Mouse (Mus musculus): Measurements from ENCODE around the gene Galns. TPM values are rescaled to one million over a fixed set of nuclear protein-coding genes. Genes with fewer than 3 reads are reported as not detected.

The Galns gene
- polyA plus RNA-seq, 1 experiment from 2014 or later = 17.1 TPM

DNA sequence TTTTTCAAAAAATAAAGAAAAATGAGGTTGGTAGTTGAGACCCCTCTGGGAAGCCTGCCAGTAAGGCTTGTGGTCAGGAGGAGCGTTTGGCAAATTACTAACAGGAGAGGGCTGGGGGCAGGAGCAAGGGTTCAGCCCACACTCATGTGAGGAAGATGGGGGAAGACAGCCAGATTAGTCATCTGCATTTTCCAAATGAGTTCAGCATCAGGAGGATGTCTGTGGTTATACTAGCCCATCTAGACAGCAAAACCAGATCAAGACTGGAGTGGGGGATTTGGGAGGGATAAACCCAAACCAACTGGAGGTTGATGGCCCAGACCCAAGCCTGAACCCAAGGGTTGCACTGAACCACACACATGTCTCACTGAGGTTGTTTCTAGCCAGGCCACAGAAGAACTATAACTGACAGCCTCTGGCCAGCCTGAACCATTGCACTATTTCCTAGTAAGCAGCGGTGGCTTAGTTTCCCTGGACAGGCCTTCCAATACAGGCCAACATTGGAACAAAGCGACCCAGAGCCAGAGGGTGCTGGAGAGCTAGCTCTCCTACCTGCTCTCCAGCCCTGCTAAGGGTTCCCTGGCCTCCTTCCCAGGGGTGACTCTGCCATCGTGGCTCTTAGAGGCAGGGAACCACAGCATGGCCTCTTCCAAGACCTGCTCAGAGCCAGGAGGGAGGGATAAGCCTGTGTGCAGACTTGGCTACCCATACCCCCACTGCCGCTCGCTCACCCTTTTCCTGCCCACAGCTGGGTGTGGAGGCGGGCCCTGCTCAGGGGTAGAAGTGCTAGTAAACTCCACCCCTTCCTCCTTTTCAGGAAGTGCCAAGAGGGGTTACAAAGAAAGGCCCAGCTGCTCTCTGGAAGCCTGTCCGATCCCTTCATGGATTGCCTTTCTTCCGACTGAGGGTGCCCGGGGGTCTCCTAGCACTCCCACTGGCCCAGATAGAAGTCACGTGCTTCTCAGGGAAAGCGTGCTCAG lies 54.9 kb downstream of the Galns start:
- WGBS = 63% methylated on average over 12 of the region's 12 CpGs
- H3K27ac ChIP-seq = peak overlapping the region; percentile 73
- peak; percentile 44 for ATAC-seq
- peak overlapping the region; percentile 17 for H3K4me2 ChIP-seq (replicated peaks)
- no peak overlapping the region for H3K4me3 ChIP-seq (replicated peaks)
- H3K36me3 ChIP-seq = no peaks in the 10 kb centered on the region
- H3K4me1 ChIP-seq (replicated peaks) = peaks cover 24% of the 10 kb centered on the region; the same call in 1 of the 2 replicates
- H3K27me3 ChIP-seq (replicated peaks) = no peaks in the 10 kb centered on the region
- 0 out of 2 replicates have a peak overlapping the region, but pooled peaks have one; percentile 1 for H3K9ac ChIP-seq
- H3K9me3 ChIP-seq = no peaks in the 10 kb centered on the region

DNA sequence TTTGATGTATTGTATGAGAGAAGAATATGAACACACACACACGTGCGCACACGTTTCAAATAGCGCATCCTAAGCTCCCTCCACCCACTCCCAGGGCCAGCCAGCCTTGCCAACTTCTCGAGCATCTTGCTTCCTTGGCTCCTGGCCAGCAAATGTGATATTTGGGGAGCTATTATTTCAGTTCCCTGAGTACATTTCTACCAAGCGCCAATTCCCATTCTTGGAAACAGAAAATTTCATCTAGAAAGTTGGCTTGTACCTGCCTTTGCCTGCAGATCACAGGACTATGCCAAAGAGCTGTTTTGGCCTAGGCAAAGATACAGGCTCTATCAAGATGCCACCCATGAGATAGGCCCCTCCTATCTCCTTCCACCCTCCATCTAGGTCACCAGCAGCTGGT lies 56.5 kb downstream of the Galns start:
- Histone ChIP-seq H3K4me1 (replicated peaks) (peaks cover 30% of the 10 kb centered on the region), H3K4me2 (replicated peaks) (no peak overlapping the region), H3K4me3 (replicated peaks) (no peak overlapping the region), H3K9me3 (no peaks in the 10 kb centered on the region), H3K27ac (no peak overlapping the region), H3K9ac (no peak overlapping the region), H3K36me3 (no peaks in the 10 kb centered on the region), H3K27me3 (replicated peaks) (no peaks in the 10 kb centered on the region)
- ATAC-seq = no peak
- WGBS = 69% methylated on average over 6 of the region's 6 CpGs

DNA sequence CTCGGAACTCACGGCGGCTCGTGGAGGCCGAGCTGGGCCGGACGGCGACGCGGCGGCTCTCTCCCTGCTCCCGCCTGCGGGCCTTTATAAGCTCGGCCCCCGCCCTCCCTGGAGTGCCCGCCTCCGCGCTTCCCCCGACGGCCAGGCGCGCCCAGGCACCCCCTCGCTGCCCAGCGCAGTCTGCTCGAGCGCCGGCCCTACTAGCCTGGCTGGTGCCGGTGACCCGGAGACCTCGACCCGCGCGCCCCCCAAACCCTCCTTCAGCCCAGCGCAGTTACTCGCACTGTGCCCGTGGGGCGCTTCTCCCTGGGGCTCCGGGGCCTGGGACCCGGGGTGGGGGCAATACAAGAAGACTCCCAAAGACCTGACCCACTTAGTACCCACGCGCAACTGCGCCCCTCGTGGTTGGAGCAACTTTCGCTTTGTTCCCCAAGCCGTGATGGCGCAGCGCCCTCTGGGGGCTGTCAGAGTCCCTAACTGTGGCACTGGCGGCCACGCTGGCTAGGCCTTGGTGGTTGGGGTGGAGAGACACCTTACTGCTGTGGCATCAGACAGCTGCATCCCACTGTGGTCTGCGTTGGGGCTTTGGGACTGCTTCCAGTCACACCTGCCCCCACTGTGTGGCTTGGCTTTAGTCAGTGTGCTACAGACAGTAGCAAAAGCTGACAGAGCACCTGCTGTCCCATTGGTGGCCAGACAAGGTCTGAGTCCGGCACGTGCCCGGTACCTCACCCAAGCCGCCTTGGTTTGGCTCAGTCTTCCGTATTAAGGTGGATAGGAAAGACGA lies 59.8 kb downstream of the Galns start, which contains the start of gene Piezo1:
Piezo1 (minus strand) TSS at position 65 of the 787 bp plus-strand sequence.
- no peaks in the 10 kb centered on the region for H3K27me3 ChIP-seq (replicated peaks)
- no peaks in the 10 kb centered on the region for H3K9me3 ChIP-seq
- H3K9ac ChIP-seq = peak within 1 kb of the TSS; percentile 85
- H3K4me3 ChIP-seq (replicated peaks) = peak within 1 kb of the TSS; percentile 87
- no peaks in the 10 kb centered on the region for H3K36me3 ChIP-seq
- WGBS = 12% methylated on average over 44 of the region's 56 CpGs
- peak within 1 kb of the TSS; percentile 90 for H3K27ac ChIP-seq
- H3K4me2 ChIP-seq (replicated peaks) = peak within 1 kb of the TSS; percentile 92
- ATAC-seq = peak; percentile 89
- peaks cover 48% of the 10 kb centered on the region for H3K4me1 ChIP-seq (replicated peaks)

DNA sequence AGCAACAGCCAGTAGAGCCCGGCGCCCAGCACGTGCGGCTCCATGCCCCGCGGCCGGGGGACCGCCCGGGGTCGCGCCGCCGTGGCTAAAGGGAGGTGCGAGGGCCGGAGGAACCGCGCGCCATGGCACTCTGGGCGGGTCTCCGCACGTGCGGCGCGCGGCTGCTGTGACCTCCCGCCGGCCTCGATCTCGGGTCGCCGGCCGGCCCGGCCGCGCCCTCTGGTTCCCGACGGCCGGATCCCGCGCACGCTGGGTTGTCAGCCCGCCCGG lies 60.3 kb downstream of the Galns start:
- H3K27ac ChIP-seq = peak overlapping the region; percentile 90
- peak overlapping the region; percentile 87 for H3K4me3 ChIP-seq (replicated peaks)
- ATAC-seq = peak; percentile 55
- H3K27me3 ChIP-seq (replicated peaks) = no peaks in the 10 kb centered on the region
- peaks cover 48% of the 10 kb centered on the region for H3K4me1 ChIP-seq (replicated peaks)
- H3K4me2 ChIP-seq (replicated peaks) = peak overlapping the region; percentile 92
- H3K9me3 ChIP-seq = no peaks in the 10 kb centered on the region
- peak overlapping the region; percentile 85 for H3K9ac ChIP-seq
- WGBS = 0% methylated on average over 43 of the region's 43 CpGs
- H3K36me3 ChIP-seq = no peaks in the 10 kb centered on the region

DNA sequence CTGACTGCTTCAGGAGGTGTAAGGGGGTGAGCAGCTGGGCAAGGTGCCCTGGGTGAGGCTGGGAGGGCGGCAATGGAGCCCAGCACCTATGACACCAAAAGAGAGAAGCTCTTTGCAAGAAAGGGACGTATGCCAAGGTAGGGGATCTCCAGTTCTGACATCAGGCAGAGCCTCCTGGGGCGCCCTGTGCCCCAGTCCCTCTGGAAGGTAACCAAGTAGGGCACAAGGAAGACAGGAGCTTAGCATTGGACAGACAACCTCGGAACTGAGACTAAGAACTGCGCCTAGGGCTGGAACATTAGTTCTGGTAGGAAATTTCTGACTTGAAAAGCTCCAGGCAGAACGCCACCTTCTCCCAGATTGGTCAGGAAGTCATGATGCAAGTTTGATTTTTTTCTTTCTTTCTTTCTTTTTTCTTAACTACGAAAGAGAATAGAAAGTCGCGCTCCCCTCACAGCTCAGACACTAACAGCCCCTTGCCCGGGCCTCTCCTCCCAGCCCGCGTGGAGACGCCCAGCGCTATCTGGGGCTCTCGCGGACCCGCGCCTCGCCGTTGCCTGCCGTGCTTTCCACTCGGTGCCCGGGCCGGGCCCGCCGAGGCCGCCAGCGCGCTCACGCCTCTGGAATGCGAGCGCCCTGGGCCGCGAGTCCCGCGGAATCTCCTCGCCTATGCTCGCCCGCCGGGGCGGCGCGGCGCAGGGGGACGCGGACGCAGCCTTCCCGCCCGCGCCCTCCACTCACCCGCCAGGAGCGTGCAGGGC lies 60.8 kb downstream of the Galns start:
- Histone ChIP-seq H3K4me2 (replicated peaks) (peak overlapping the region; percentile 92), H3K9me3 (no peaks in the 10 kb centered on the region), H3K27me3 (replicated peaks) (no peaks in the 10 kb centered on the region), H3K4me3 (replicated peaks) (peak overlapping the region; percentile 87), H3K27ac (peak overlapping the region; percentile 90), H3K4me1 (replicated peaks) (peaks cover 48% of the 10 kb centered on the region), H3K9ac (peak overlapping the region; percentile 85), H3K36me3 (no peaks in the 10 kb centered on the region)
- 3% methylated on average over 50 of the region's 52 CpGs for WGBS
- ATAC-seq = peak; percentile 57

DNA sequence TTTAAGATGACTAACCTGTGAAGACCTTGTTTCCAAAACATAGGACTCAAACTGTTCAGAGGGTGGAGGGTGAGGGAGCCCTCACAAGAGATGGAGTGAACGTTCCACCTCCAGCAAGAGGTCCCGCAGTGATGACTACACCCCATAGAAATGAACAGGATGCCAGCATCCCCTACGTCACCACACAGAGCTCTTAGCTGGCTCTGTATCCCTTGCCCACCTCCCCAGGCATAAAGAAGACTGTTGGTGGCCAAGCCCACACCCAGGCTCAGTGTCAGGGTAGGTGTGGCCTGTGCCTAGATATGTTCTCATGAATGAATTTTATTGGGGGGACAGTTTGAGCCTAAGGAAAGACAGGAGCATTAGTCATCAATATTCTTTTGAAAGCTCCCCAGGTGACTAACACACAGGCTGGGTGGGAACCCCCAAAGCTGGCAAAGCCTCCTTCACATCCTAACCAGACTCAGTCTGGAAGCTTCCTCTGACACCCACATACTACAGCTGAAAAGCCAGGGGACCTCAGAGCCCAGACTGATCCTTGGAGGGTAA lies 62.3 kb downstream of the Galns start:
- Histone ChIP-seq H3K27ac (peak overlapping the region; percentile 49; the same call in 1 of the 2 replicates), H3K9ac (no peak overlapping the region; the same call in 1 of the 2 replicates), H3K36me3 (no peaks in the 10 kb centered on the region), H3K4me2 (replicated peaks) (peak overlapping the region; percentile 92), H3K4me3 (replicated peaks) (peak overlapping the region; percentile 87; the same call in 1 of the 2 replicates), H3K27me3 (replicated peaks) (no peaks in the 10 kb centered on the region), H3K9me3 (no peaks in the 10 kb centered on the region), H3K4me1 (replicated peaks) (peaks cover 50% of the 10 kb centered on the region)
- no peak for ATAC-seq
- 79% methylated on average over 3 of the region's 3 CpGs for WGBS

DNA sequence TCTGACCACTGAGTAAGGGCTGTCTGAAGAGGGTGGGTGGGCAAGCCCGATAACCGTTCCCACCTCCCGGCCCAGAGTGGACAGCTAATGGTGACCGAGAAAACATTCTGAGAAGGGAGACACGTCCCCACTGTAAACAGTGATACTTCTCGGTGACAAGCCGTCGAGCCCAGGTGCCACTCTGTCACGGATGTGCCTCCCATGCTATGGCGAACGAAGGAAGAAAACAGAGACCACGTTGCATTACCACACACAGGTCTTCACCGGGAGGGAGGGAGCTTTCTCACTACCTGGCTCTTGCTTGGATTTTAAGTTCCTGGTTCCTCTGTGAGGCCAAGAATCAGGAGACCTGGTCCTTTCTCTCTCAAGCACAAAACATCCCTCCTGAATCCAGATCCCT lies 62.9 kb downstream of the Galns start:
- no peak overlapping the region for H3K9ac ChIP-seq

DNA sequence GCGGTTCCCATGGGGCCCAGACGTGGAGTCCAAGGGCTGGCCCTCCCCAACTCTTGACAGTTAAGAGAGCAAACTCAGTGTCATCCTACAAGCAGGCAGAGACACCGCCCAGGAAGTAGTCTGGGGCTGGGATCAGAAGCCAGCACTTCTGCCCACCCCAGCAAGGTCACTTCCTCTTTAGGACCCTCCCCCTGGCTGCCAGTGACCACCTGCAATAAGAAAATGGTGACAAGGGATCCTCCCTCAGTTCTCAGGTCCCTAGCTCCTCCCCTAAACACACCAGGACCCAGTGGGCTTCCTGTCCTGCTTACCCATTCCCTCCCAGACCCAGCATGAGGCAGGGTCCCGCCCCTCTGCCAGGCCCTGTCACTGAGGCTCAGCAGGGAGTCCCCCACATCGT lies 63.4 kb downstream of the Galns start:
- no peak overlapping the region; the same call in 1 of the 2 replicates for H3K4me3 ChIP-seq (replicated peaks)

More for the DNA sequence above, 62.9 kb downstream of the Galns start:
- peaks cover 50% of the 10 kb centered on the region for H3K4me1 ChIP-seq (replicated peaks)
- no peak for ATAC-seq
- H3K4me3 ChIP-seq (replicated peaks) = no peak overlapping the region
- WGBS = 63% methylated on average over 13 of the region's 13 CpGs
- no peaks in the 10 kb centered on the region for H3K27me3 ChIP-seq (replicated peaks)
- H3K36me3 ChIP-seq = no peaks in the 10 kb centered on the region
- peak overlapping the region; percentile 49 for H3K27ac ChIP-seq
- no peaks in the 10 kb centered on the region for H3K9me3 ChIP-seq
- peak overlapping the region; percentile 92 for H3K4me2 ChIP-seq (replicated peaks)

DNA sequence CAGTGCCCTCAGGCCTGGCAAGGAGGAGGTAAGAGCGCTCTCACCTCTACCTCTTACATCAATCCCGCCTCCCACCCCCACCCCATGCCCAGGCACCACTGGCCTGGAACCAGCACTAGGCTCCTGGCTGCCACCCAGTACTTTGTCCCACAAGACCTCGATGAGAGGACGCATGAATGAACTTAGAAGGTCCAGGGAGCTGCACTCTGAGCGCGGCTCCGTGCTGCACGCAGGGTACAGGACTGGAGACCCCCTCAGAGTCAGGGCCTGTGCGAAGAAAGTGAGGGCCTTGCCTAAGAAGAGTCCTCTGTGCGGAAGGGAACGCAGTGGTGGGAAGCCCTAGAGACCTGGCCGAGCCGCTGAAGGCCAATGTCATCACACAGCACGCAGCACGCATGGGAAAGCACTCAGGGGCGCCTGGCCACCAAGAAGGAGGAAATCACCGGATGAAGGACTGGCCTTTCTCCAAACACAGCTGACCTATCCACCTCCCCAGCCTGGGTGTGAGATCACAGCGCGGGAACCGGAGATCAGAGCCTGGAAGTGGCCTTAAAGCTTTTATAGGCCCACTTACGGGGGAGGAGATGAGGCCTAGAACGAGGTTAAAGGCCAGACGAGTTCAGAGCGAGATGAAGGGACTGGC lies 64.3 kb downstream of the Galns start:
- peak overlapping the region; percentile 56; the same call in 1 of the 2 replicates for H3K27ac ChIP-seq
- no peak for ATAC-seq
- H3K4me3 ChIP-seq (replicated peaks) = 0 out of 2 replicates have a peak overlapping the region, but pooled peaks have one; percentile 5
- H3K4me2 ChIP-seq (replicated peaks) = peak overlapping the region; percentile 92
- peaks cover 50% of the 10 kb centered on the region for H3K4me1 ChIP-seq (replicated peaks)
- no peaks in the 10 kb centered on the region for H3K27me3 ChIP-seq (replicated peaks)
- H3K36me3 ChIP-seq = no peaks in the 10 kb centered on the region
- 53% methylated on average over 24 of the region's 24 CpGs for WGBS
- H3K9me3 ChIP-seq = no peaks in the 10 kb centered on the region
- peak overlapping the region; percentile 6; the same call in 1 of the 2 replicates for H3K9ac ChIP-seq

More for the DNA sequence above, 63.4 kb downstream of the Galns start:
- no peaks in the 10 kb centered on the region for H3K36me3 ChIP-seq
- peak; percentile 5; the same call in 1 of the 2 replicates for ATAC-seq
- no peaks in the 10 kb centered on the region for H3K27me3 ChIP-seq (replicated peaks)
- H3K9me3 ChIP-seq = no peaks in the 10 kb centered on the region
- H3K9ac ChIP-seq = 0 out of 2 replicates have a peak overlapping the region, but pooled peaks have one; percentile 6
- H3K4me1 ChIP-seq (replicated peaks) = peaks cover 50% of the 10 kb centered on the region
- H3K27ac ChIP-seq = peak overlapping the region; percentile 56
- WGBS = 35% methylated on average over 5 of the region's 5 CpGs
- H3K4me2 ChIP-seq (replicated peaks) = peak overlapping the region; percentile 92

DNA sequence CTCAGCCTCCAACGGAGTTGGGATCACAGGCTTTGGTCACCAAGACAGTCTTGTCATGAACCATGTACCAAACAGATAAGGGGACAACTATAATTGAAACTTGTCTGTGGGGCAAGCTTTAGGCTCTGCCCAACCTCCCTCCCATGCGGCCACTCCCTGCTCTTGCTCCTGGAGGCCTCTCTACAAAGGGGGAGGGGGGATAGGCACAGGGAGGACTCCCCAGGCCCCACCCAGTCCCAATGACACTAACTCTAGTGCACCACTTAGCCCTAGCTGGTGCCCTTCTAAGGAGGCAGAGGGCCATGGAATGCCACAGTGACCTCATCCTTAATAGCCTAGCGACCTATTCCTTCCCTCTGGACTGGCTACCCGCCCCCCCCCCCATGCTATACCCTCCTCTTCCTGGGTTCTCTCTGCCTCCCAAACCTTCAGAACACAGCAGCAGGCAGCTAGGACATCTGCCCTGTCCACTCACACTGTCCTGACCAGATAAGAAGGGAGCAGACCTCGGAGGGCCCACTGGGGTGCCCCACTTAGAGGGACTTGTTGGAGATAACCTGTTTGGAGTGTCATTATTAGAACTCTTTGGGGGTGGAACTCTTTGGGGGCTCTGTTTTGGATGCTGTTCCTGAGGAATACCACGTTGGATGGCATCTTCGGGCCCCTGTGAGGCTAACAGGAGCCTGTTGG lies 65.1 kb downstream of the Galns start:
- ATAC-seq = peak; percentile 44; the same call in 1 of the 2 replicates
- Histone ChIP-seq H3K4me3 (replicated peaks) (no peak overlapping the region), H3K4me1 (replicated peaks) (peaks cover 48% of the 10 kb centered on the region), H3K4me2 (replicated peaks) (peak overlapping the region; percentile 92; the same call in 1 of the 2 replicates), H3K27me3 (replicated peaks) (no peaks in the 10 kb centered on the region), H3K9me3 (no peaks in the 10 kb centered on the region), H3K9ac (no peak overlapping the region), H3K36me3 (no peaks in the 10 kb centered on the region), H3K27ac (peak overlapping the region; percentile 56; the same call in 1 of the 2 replicates)
- 70% methylated on average over 7 of the region's 7 CpGs for WGBS

Measured in intestine, embryonic 15.5 days (tissue).